Mouse (Mus musculus) thymus, adult 2 months (tissue): ENCODE results near the gene Hist1h4i.

Source experiments
- CTCF ChIP-seq: fragments of 200-500 bp; IDR thresholded peaks from 2 replicates; pipeline ENCODE4 v1.5.1; 2012; ENCODE audit warnings: mild to moderate bottlenecking, control low read depth, low read length, moderate library complexity, borderline replicate concordance; ENCODE audit not compliant: control insufficient read depth, poor library complexity, insufficient read depth; ENCODE audit errors: extremely low read depth
- POLR2A ChIP-seq: fragments of 200-500 bp; IDR thresholded peaks from 2 replicates; pipeline ENCODE4 v1.6.1; 2012; ENCODE audit warnings: mild to moderate bottlenecking, low read length, control low read depth, moderate library complexity; ENCODE audit not compliant: control insufficient read depth, poor library complexity, insufficient read depth; ENCODE audit errors: extremely low read depth

GRCm38 (mm10) chr13:22045311-22045710, 4.1 kb upstream of the Hist1h4i start:
- TF ChIP-seq POLR2A (no peak), CTCF (no peak)
